Mouse (Mus musculus) midbrain, embryonic 14.5 days (tissue): Measurements from ENCODE around the gene Olfr1351. TPM values are rescaled to one million over a fixed set of nuclear protein-coding genes. Genes with fewer than 3 reads are reported as not detected.
"Not testable (repeated sequence)": the region's sequence is repeated elsewhere in the genome, so short reads cannot be mapped to it uniquely, and the experiment has no call there.

ENCODE experiments used
- ATAC-seq: fragments of 200-750 bp; cut with Nextera tagmentation; 2 replicates; pipeline ENCODE4 v1.8.0; 2017; ENCODE audit warnings: moderate number of reproducible peaks, moderate library complexity; ENCODE audit not compliant: low FRiP score, low TSS enrichment
- DNase-seq: peaks from one replicate; pipeline ENCODE4 v3.0.0-alpha.2; 2015
- H3K27ac ChIP-seq: fragments of 300-500 bp; sonication (generic); replicated peaks from 2 replicates; pipeline ENCODE4 v1.5.1; 2014; ENCODE audit warnings: mild to moderate bottlenecking, low read depth, low read length, moderate library complexity
- H3K27me3 ChIP-seq: fragments of 300-500 bp; sonication (generic); 2 replicates; pipeline ENCODE4 v1.6.1; 2014; ENCODE audit warnings: low read length, control low read depth, mixed read lengths; ENCODE audit not compliant: control insufficient read depth, insufficient read depth
- H3K36me3 ChIP-seq: fragments of 300-500 bp; sonication (generic); 2 replicates; pipeline ENCODE4 v1.6.1; 2014; ENCODE audit warnings: low read length, control low read depth; ENCODE audit not compliant: control insufficient read depth, insufficient read depth
- H3K4me1 ChIP-seq: fragments of 300-500 bp; sonication (generic); 2 replicates; pipeline ENCODE4 v1.6.1; 2014; ENCODE audit warnings: mild to moderate bottlenecking, antibody characterized with exemption, low read length, control low read depth; ENCODE audit not compliant: control insufficient read depth, insufficient read depth
- H3K4me2 ChIP-seq: fragments of 300-500 bp; sonication (generic); 2 replicates; pipeline ENCODE4 v1.6.1; 2014; ENCODE audit warnings: mild to moderate bottlenecking, low read length, moderate library complexity
- H3K4me3 ChIP-seq: fragments of 300-500 bp; sonication (generic); replicated peaks from 2 replicates; pipeline ENCODE4 v1.5.1; 2014; ENCODE audit warnings: low read depth, low read length
- H3K9ac ChIP-seq: fragments of 300-500 bp; sonication (generic); replicated peaks from 2 replicates; pipeline ENCODE4 v1.6.1; 2014; ENCODE audit warnings: mild to moderate bottlenecking, low read length, moderate library complexity
- H3K9me3 ChIP-seq: fragments of 300-500 bp; sonication (generic); 2 replicates; pipeline ENCODE4 v1.6.1; 2016; ENCODE audit warnings: low read length, control low read depth, mixed read lengths; ENCODE audit not compliant: control insufficient read depth
- WGBS: fragments of 180-500 bp; shearing (Covaris S2); extraction: QIAGEN DNeasy Blood & Tissue Kit; methylation state at CpG from one replicate; pipeline ENCODE4 v1.1.7; 2014; 5-methylcytosine and 5-hydroxymethylcytosine counted together
- polyA plus RNA-seq: library from polyadenylated mRNA; unstranded; fragments of >200 nt; fragmentation: Nextera tagmentation; extraction: Ambion mirVana; gene quantifications from 2 replicates; pipeline ENCODE4 v1.2.1, GENCODE M21; 2014

Olfr1351 gene
- 0.08 TPM in 1 of 2 replicates, not detected in the other for polyA plus RNA-seq

- Histone ChIP-seq H3K4me1 (no peaks in the 10 kb centered on the region), H3K9ac (no peak within 1 kb of the TSS), H3K4me3 (no peak within 1 kb of the TSS), H3K36me3 (no peaks in the 10 kb centered on the region), H3K27me3 (no peaks in the 10 kb centered on the region), H3K4me2 (no peak within 1 kb of the TSS), H3K27ac (no peak within 1 kb of the TSS), H3K9me3 (no peaks in the 10 kb centered on the region)
- no peak for DNase-seq
- WGBS = 79% methylated on average over 1 of the region's 1 CpGs
- ATAC-seq = no peak
Observed at GRCm38 (mm10) chr10:79012172-79012571, at the start of gene Olfr1351. Gene Olfr1351, plus strand, starts transcription at chr10:79012472.

- H3K36me3 ChIP-seq, H3K4me1 ChIP-seq, H3K27me3 ChIP-seq, H3K27ac ChIP-seq, DNase-seq, H3K9me3 ChIP-seq, ATAC-seq, H3K4me2 ChIP-seq, H3K4me3 ChIP-seq, H3K9ac ChIP-seq: not testable (repeated sequence)
Observed at GRCm38 (mm10) chr10:78963009-78963408, 49.3 kb upstream of the Olfr1351 start, which contains the start of gene Olfr1353. Gene Olfr1353, plus strand, starts transcription at chr10:78963309.

GRCm38 (mm10) chr10:78980750-78981149, 31.5 kb upstream of the Olfr1351 start, which contains the start of gene Olfr1352:
Gene Olfr1352, plus strand, starts transcription at chr10:78981050.
- no peak within 1 kb of the TSS for H3K27ac ChIP-seq
- no peaks in the 10 kb centered on the region for H3K27me3 ChIP-seq
- no peaks in the 10 kb centered on the region for H3K4me1 ChIP-seq
- DNase-seq (no peak), ATAC-seq (no peak)
- no peak within 1 kb of the TSS for H3K4me2 ChIP-seq
- no peaks in the 10 kb centered on the region for H3K9me3 ChIP-seq
- H3K36me3 ChIP-seq = no peaks in the 10 kb centered on the region
- H3K4me3 ChIP-seq = no peak within 1 kb of the TSS
- no peak within 1 kb of the TSS for H3K9ac ChIP-seq

- Histone ChIP-seq H3K9me3 (no peaks in the 10 kb centered on the region), H3K4me3 (no peak within 1 kb of the TSS), H3K27ac (no peak within 1 kb of the TSS), H3K4me1 (no peaks in the 10 kb centered on the region), H3K9ac (no peak within 1 kb of the TSS), H3K4me2 (no peak within 1 kb of the TSS), H3K27me3 (no peaks in the 10 kb centered on the region), H3K36me3 (no peaks in the 10 kb centered on the region)
- ATAC-seq (no peak), DNase-seq (no peak)
Observed at GRCm38 (mm10) chr10:79028441-79028840, 16.2 kb downstream of the Olfr1351 start, which contains the start of gene Olfr57. Gene Olfr57, plus strand, starts transcription at chr10:79028741.

- not testable (repeated sequence) for H3K4me3 ChIP-seq, H3K4me1 ChIP-seq, H3K4me2 ChIP-seq, ATAC-seq, H3K9ac ChIP-seq, H3K36me3 ChIP-seq, H3K27me3 ChIP-seq, DNase-seq, H3K27ac ChIP-seq, H3K9me3 ChIP-seq
- WGBS = 79% methylated on average over 2 of the region's 2 CpGs
Observed at GRCm38 (mm10) chr10:79042457-79042856, 30.2 kb downstream of the Olfr1351 start.

GRCm38 (mm10) chr10:79057370-79057769, 45.1 kb downstream of the Olfr1351 start:
- peaks cover 35% of the 10 kb centered on the region for H3K9me3 ChIP-seq
- peaks cover 28% of the 10 kb centered on the region for H3K36me3 ChIP-seq
- not testable (repeated sequence) for H3K4me2 ChIP-seq, H3K4me3 ChIP-seq, H3K4me1 ChIP-seq, H3K9ac ChIP-seq, H3K27me3 ChIP-seq, ATAC-seq, DNase-seq, H3K27ac ChIP-seq
- WGBS = 97% methylated on average over 3 of the region's 3 CpGs

Other genes starting within 250 kb of the Olfr1351 start
- 6.6 and 10.3 TPM in 2 replicates for gene Slc1a6, start 232.0 kb upstream of the Olfr1351 start, polyA plus RNA-seq
- gene Olfr1356, start 160.3 kb upstream of the Olfr1351 start, polyA plus RNA-seq = not detected in 2 replicates
- gene Olfr1355, start 136.9 kb upstream of the Olfr1351 start, polyA plus RNA-seq = not detected in 2 replicates
- not detected in 2 replicates for gene Olfr1354, start 99.3 kb upstream of the Olfr1351 start, polyA plus RNA-seq
- gene Olfr8, start 61.8 kb upstream of the Olfr1351 start, polyA plus RNA-seq = not detected in 2 replicates
- gene Olfr1353, start 49.2 kb upstream of the Olfr1351 start, polyA plus RNA-seq = not detected in 2 replicates
- gene Olfr1352, start 31.4 kb upstream of the Olfr1351 start, polyA plus RNA-seq = not detected in 2 replicates
- gene Olfr57, start 16.3 kb downstream of the Olfr1351 start, polyA plus RNA-seq = 0.27 and 0.59 TPM in 2 replicates
- gene 2610008E11Rik, start 85.1 kb downstream of the Olfr1351 start, polyA plus RNA-seq = 51.2 and 68.4 TPM in 2 replicates
- not detected in 2 replicates for gene Vmn2r80, start 136.3 kb downstream of the Olfr1351 start, polyA plus RNA-seq
- gene Vmn2r81, start 235.2 kb downstream of the Olfr1351 start, polyA plus RNA-seq = not detected in 2 replicates